Mouse (Mus musculus) cerebellum, adult 2 months (tissue): ENCODE results near the gene Cd79b. TPM values are rescaled to one million over a fixed set of nuclear protein-coding genes. Genes with fewer than 3 reads are reported as not detected.

Source experiments
- DNase-seq, 2 experiments: peaks; one replicate each; pipeline ENCODE4 v3.0.0; 2021
- H3K27ac ChIP-seq: fragments of 200-500 bp; 2 replicates; pipeline ENCODE4 v1.5.1; 2012; ENCODE audit warnings: low read length, control low read depth, inconsistent platforms; ENCODE audit not compliant: insufficient read depth
- H3K27me3 ChIP-seq: fragments of 200-500 bp; 2 replicates; pipeline ENCODE4 v1.6.1; 2012; ENCODE audit warnings: inconsistent platforms, mild to moderate bottlenecking, low read length, moderate library complexity; ENCODE audit not compliant: control insufficient read depth, insufficient read depth
- H3K4me1 ChIP-seq: fragments of 200-500 bp; 2 replicates; pipeline ENCODE4 v1.6.1; 2011; ENCODE audit warnings: low read length; ENCODE audit not compliant: control insufficient read depth, insufficient read depth
- H3K4me3 ChIP-seq: fragments of 200-500 bp; replicated peaks from 2 replicates; pipeline ENCODE3; 2011; ENCODE audit warnings: mild to moderate bottlenecking, low read depth, low read length, control low read depth; ENCODE audit not compliant: insufficient read depth
- CTCF ChIP-seq: fragments of 200-500 bp; IDR thresholded peaks from 2 replicates; pipeline ENCODE4 v1.5.1; 2011; ENCODE audit warnings: low read depth, mild to moderate bottlenecking, control low read depth, low read length, moderate library complexity, borderline replicate concordance; ENCODE audit not compliant: insufficient read depth
- POLR2A ChIP-seq: fragments of 200-500 bp; IDR thresholded peaks from 2 replicates; pipeline ENCODE4 v1.6.1; 2011; ENCODE audit warnings: low read length, control low read depth, borderline replicate concordance; ENCODE audit not compliant: insufficient read depth
- WGBS: fragments of 180-500 bp; shearing (Covaris S2); methylation state at CpG from one replicate; pipeline ENCODE4 v1.1.7; 2018; 5-methylcytosine and 5-hydroxymethylcytosine counted together
- polyA plus RNA-seq: library from polyadenylated mRNA; depleted of rRNA; stranded (reverse); fragments of >200 nt; gene quantifications from 2 replicates; pipeline ENCODE4 v1.2.3, GENCODE M21; 2012

Cd79b gene
- polyA plus RNA-seq, 1 experiment = 0.70 TPM

DNA sequence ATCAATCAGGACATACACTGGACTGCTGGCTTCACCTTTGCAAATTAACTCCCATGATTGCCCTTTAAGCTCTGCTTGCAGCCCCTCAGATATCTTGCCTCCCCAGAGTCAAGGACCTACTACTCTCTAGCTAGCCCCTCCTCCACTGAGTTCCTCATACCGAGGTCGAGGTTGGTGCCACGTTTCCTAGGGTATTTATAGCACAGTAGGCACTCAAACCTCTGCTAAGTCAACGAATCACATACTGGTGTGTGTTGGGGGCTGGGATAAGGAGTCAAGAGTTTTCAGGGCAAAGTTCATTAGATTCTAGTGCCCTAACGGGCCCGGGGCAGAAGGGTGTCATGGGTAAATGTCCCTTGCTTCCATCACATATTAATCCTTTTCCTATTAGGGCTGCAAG, 14.6 kb upstream of the Cd79b start:
- DNase-seq = no peak
- H3K27me3 ChIP-seq = no peaks in the 10 kb centered on the region
- no peak overlapping the region for H3K4me3 ChIP-seq
- peaks cover 9% of the 10 kb centered on the region for H3K4me1 ChIP-seq
- WGBS = 83% methylated on average over 6 of the region's 6 CpGs
- TF ChIP-seq POLR2A = no peak
- no peak overlapping the region for H3K27ac ChIP-seq

DNA sequence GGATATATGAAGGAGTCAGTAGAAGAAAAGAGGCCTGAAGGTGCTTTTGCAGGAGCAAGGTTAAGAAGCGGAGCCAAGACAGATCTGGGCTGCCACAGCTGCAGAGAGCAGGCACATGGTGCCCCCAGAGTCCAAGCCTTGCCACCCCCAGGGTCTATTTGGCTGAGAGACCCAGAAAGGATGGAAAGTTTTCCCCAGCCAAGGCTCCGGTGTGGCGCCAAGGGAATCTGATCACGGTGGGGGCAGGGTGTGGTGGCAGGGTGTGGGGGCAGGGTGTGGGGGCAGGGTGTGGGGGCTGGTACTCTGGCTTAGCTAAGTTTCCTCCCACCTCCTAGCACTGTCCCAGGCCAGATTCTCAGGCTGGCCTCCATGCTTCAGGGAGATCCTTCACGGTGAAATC, 14.0 kb upstream of the Cd79b start:
- DNase-seq = no peak
- H3K4me3 ChIP-seq = no peak overlapping the region
- peaks cover 9% of the 10 kb centered on the region for H3K4me1 ChIP-seq
- TF ChIP-seq POLR2A = no peak
- no peak for TF ChIP-seq CTCF
- H3K27ac ChIP-seq = no peak overlapping the region
- H3K27me3 ChIP-seq = no peaks in the 10 kb centered on the region
- 38% methylated on average over 5 of the region's 5 CpGs for WGBS

DNA sequence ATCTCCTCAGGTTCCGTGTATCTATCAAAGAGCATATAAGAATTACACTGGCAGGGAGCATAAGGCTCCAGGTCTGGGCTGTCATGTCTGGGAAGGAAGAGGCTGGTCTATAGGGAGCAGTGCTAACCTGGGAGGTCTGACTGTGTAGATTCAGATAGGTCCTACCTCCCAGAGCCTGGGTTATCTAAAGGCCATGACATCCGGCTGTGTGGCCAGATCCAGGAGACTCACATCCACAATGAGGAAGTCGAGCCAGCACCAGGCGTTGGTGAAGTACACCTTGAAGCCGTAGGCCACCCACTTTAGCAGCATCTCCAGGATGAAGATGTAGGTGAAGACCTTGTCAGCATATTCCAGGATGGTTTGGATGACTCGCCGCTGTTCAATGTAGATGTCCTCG, 11.9 kb upstream of the Cd79b start:
- no peak overlapping the region for H3K4me3 ChIP-seq
- no peak for TF ChIP-seq CTCF
- TF ChIP-seq POLR2A = no peak
- DNase-seq = no peak
- 93% methylated on average over 8 of the region's 8 CpGs for WGBS
- no peaks in the 10 kb centered on the region for H3K27me3 ChIP-seq
- H3K27ac ChIP-seq = no peak overlapping the region
- H3K4me1 ChIP-seq = no peaks in the 10 kb centered on the region; the same call in 1 of the 2 replicates

DNA sequence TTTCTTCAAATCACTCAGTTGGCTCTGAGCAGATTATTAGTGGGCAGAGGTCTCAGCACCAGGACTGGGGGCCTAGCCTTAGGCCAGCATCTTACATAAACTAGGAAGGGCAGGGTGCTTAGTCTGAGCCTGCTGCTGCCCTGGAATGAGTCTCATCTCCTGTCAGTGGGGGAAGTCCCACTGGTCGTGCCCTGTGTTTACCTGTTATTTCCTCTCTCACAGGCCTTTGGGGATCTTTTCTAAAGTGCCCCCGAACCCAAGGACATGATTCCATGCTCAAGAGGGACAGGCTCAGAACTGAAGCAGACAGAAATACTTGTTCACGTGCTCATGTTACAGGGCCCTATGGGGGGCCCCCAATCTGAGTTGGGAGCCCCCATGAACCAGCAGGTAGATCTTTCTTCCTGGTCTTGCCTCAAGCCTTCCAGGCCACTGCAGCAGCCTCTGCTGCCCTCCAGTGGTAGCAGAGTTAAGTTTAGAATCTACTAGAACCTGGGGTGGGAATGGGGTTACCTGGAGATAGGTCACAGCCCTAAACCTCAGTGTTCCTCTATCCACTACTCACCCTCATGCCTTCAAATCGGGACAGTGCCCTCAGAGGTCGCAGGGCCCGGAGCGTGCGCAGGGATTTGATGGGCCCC, 11.1 kb upstream of the Cd79b start:
- Histone ChIP-seq H3K27ac (no peak overlapping the region), H3K4me1 (no peaks in the 10 kb centered on the region; the same call in 1 of the 2 replicates), H3K27me3 (no peaks in the 10 kb centered on the region), H3K4me3 (no peak overlapping the region)
- WGBS = 68% methylated on average over 8 of the region's 8 CpGs
- TF ChIP-seq CTCF = peak; percentile 88
- TF ChIP-seq POLR2A = no peak
- peak; percentile 66 to 71 for DNase-seq

DNA sequence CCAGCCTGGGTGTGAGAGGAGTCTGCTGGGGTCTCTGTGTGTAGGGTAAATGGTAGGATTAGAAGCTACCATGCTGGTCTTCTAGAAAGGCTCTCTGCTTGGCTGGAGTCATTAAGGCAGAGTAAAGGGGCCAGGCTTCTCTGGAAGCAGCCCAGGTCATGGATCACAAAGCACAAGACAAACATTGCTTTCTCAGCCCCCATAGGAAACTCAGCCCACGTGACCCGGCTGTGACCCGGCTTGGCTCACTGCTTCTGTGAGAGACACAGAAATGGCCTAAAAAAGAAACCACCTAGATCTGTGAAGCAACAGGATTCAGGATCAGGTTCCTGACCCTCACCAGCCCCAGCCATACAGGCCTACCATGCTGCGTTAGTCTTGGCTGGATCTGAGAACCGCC, 10.3 kb upstream of the Cd79b start:
- no peak overlapping the region for H3K4me3 ChIP-seq
- no peak for TF ChIP-seq CTCF
- TF ChIP-seq POLR2A = no peak
- no peak overlapping the region for H3K27ac ChIP-seq
- no peak for DNase-seq
- no peaks in the 10 kb centered on the region for H3K27me3 ChIP-seq
- whole genome bisulfite sequencing = 75% methylated on average over 5 of the region's 5 CpGs
- no peaks in the 10 kb centered on the region; the same call in 1 of the 2 replicates for H3K4me1 ChIP-seq

DNA sequence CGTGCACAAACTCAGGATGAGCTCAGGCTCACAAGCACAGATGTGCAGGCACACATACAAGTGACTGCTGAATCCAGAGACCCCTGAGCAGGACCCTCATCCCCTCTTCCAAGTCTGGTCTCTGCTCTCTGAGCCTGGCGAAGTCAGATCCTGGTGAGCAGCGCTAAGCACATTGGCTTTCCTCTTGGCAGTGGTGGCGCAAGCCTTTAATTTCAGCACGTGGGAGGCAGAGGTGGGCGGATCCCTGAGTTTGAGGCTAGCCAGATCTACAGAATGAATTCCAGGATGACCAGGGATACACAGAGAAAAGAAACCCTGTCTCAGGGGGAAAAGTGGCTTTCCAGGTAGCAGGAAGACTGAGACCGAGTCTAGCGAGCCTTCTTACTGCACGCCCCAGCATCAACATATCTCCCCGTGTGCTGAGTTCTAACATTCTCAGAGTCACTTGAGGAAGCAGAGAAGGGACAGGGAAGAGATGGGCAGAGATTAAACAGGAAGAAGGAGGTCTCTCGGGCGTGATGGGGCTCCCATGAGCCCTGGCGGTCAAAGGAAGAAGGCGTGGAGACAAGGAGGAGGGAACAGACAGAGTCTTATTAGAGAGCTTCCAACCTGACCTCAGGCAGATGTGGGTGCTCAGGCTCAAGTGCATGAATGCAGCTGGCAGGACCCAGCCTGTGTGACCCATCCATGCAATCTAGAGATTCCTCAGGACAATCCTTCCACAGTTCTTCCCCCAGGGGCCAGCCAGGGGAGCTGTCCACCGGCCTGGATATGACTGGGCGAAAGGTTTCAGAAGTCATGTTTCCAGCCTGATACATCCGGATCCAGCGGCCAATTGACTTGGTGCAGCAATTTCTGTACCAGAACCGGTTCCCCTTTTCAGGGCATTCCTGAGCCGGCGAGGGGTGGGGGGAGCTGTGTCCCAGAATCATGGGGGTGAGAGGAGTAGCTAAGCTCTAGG, 4.1 kb upstream of the Cd79b start:
- WGBS = 73% methylated on average over 21 of the region's 21 CpGs
- H3K27ac ChIP-seq = no peak overlapping the region
- no peak for DNase-seq
- TF ChIP-seq CTCF (no peak), POLR2A (no peak)
- no peak overlapping the region for H3K4me3 ChIP-seq
- H3K27me3 ChIP-seq = no peaks in the 10 kb centered on the region
- H3K4me1 ChIP-seq = no peaks in the 10 kb centered on the region

DNA sequence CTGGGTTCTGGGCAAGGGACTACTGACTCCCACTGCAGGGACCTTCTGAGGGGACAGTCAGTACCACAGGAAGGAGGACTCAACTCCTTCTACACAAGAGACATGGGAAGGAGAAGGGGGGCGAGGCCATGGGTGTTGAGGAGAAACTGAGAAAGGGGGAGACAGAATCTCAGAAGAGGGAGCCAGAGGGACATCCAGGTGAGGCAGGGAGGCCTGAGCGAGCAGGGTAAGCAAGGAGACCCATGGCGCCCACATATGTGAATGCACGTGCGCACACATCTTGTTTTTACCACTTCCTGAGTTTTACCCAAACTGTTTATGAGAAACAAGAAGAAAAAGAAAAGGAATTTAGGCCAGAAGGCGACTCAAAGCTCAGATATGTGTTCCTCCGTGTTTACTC, 3.2 kb upstream of the Cd79b start:
- H3K27ac ChIP-seq = no peak overlapping the region
- no peak overlapping the region for H3K4me3 ChIP-seq
- no peak for TF ChIP-seq CTCF
- no peak for TF ChIP-seq POLR2A
- 76% methylated on average over 7 of the region's 7 CpGs for WGBS
- DNase-seq = no peak
- no peaks in the 10 kb centered on the region for H3K27me3 ChIP-seq
- H3K4me1 ChIP-seq = no peaks in the 10 kb centered on the region

DNA sequence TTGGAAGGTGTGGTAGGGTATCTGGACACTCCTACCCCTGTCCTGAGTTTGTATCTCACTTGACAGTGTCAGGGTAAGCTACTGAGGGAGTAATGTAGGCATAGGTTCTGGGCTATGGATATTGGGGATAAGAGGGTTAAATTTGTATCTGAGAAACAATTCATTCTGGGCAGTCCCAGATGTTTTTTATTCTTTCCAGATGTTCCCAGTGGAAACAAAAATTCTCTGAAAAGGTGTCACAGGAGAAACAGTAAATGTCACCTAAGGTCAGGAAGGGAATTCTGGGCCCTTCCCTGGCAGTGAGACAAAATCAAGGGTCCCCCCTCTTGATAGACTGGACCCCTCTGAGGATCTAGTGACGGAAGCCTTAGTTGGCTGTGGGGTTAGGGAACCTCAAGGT, 1.9 kb upstream of the Cd79b start:
- no peaks in the 10 kb centered on the region for H3K27me3 ChIP-seq
- no peak overlapping the region for H3K27ac ChIP-seq
- 92% methylated on average over 1 of the region's 1 CpGs for WGBS
- no peak for DNase-seq
- H3K4me3 ChIP-seq = no peak overlapping the region
- no peaks in the 10 kb centered on the region for H3K4me1 ChIP-seq
- TF ChIP-seq CTCF (no peak), POLR2A (no peak)
